Mouse (Mus musculus) ES-E14 (cell line): Measurements from ENCODE around the gene 2900011O08Rik. TPM values are rescaled to one million over a fixed set of nuclear protein-coding genes. Genes with fewer than 3 reads are reported as not detected.

ENCODE experiments used
- DNase-seq: peaks from one replicate; pipeline ENCODE4 v3.0.0-alpha.2; 2013; ENCODE audit warnings: low read depth, low spot score
- H3K27ac ChIP-seq: 2 replicates; pipeline ENCODE4 v1.5.1; 2012; ENCODE audit warnings: low read depth, mild to moderate bottlenecking, low read length, moderate library complexity, mixed read lengths; ENCODE audit not compliant: poor library complexity, insufficient read depth, severe bottlenecking
- H3K36me3 ChIP-seq: 2 replicates; pipeline ENCODE4 v1.6.1; 2012; ENCODE audit warnings: mild to moderate bottlenecking, low read length, moderate library complexity, mixed read lengths; ENCODE audit not compliant: control insufficient read depth, poor library complexity, insufficient read depth, severe bottlenecking
- H3K4me1 ChIP-seq, 2 experiments: fragments of 150-350 bp in 1 of 2; sonication (generic) in 1 of 2; 2 replicates each; pipeline ENCODE4 v1.6.1; 2012; ENCODE audit warnings: low read length in 2 of 2, mild to moderate bottlenecking in 1 of 2, mixed read lengths in 1 of 2; ENCODE audit not compliant: control insufficient read depth in 2 of 2, insufficient read depth in 2 of 2, poor library complexity in 1 of 2
- H3K4me3 ChIP-seq, 2 experiments: fragments of 150-350 bp in 1 of 2; sonication (generic) in 1 of 2; 2 replicates each; pipeline ENCODE4 v1.5.1; 2012; ENCODE audit warnings: low read length in 2 of 2, low read depth in 1 of 2, mild to moderate bottlenecking in 1 of 2, mixed read lengths in 1 of 2; ENCODE audit not compliant: insufficient read depth in 1 of 2, poor library complexity in 1 of 2, severe bottlenecking in 1 of 2
- H3K9ac ChIP-seq: 2 replicates; pipeline ENCODE4 v1.6.1; 2012; ENCODE audit warnings: low read depth, mild to moderate bottlenecking, low read length, mixed read lengths; ENCODE audit not compliant: poor library complexity, insufficient read depth, severe bottlenecking
- H3K9me3 ChIP-seq: fragments of 150-350 bp; sonication (generic); 2 replicates; pipeline ENCODE4 v1.6.1; 2012; ENCODE audit warnings: low read depth, mild to moderate bottlenecking, low read length; ENCODE audit not compliant: control insufficient read depth, insufficient read depth
- CHD2 ChIP-seq: IDR thresholded peaks from 2 replicates; pipeline ENCODE4 v1.6.1; 2014; ENCODE audit warnings: mild to moderate bottlenecking, low read depth, low read length, inconsistent platforms
- HCFC1 ChIP-seq: IDR thresholded peaks from 2 replicates; pipeline ENCODE4 v1.6.1; 2012; ENCODE audit warnings: low read length, inconsistent platforms, borderline replicate concordance; ENCODE audit not compliant: insufficient read depth
- MAFK ChIP-seq: IDR thresholded peaks from 2 replicates; pipeline ENCODE4 v1.6.1; 2014; ENCODE audit warnings: mild to moderate bottlenecking, low read depth, low read length, inconsistent platforms; ENCODE audit not compliant: insufficient read depth
- ZC3H11A ChIP-seq: IDR thresholded peaks from 2 replicates; pipeline ENCODE4 v1.6.1; 2012; ENCODE audit warnings: low read depth, mild to moderate bottlenecking, inconsistent platforms, low read length, borderline replicate concordance
- ZNF384 ChIP-seq: IDR thresholded peaks from 2 replicates; pipeline ENCODE4 v1.6.1; 2012; ENCODE audit warnings: low read depth, low read length, inconsistent platforms
- in situ Hi-C, 2 experiments: fragments of 600-800 bp; cut with MboI; formaldehyde crosslinking; loops; one replicate each; pipeline ENCODE4 v1.15.1; 2025; ENCODE audit warnings: low sequenced_read_pairs in 2 of 2, inconsistent platforms in 1 of 2; ENCODE audit not compliant: unreplicated experiment in 2 of 2
- total RNA-seq: library from RNA; depleted of rRNA; stranded (reverse); fragments of 300-350 nt; gene quantifications from 2 replicates; pipeline ENCODE4 v1.2.3, GENCODE M21; 2012; rRNA removed

2900011O08Rik gene
- 10.2 and 19.1 TPM in 2 replicates for total RNA-seq

GRCm38 (mm10) chr16:13986574-13987478 is at the start of gene 2900011O08Rik, which contains the start of gene Ifitm7:
2900011O08Rik (plus strand) TSS chr16:13986604.
Ifitm7 (minus strand) TSS chr16:13986888.
- Histone ChIP-seq H3K36me3 (peaks cover 4% of the 10 kb centered on the region; the same call in 1 of the 2 replicates), H3K4me1 (peaks cover 4 to 5% of the 10 kb centered on the region in 2 experiments; a peak in 2 of 4 replicates), H3K4me3 (peak within 1 kb of the TSS; percentile 74 to 75), H3K27ac (peak within 1 kb of the TSS; percentile 93), H3K9ac (peak within 1 kb of the TSS; percentile 79), H3K9me3 (peaks cover 8% of the 10 kb centered on the region)
- TF ChIP-seq CHD2 (peak; percentile 71), HCFC1 (no peak), ZC3H11A (no peak), ZNF384 (no peak)
- in situ Hi-C loops = no loop called here
- peak; percentile 80 for DNase-seq

DNA sequence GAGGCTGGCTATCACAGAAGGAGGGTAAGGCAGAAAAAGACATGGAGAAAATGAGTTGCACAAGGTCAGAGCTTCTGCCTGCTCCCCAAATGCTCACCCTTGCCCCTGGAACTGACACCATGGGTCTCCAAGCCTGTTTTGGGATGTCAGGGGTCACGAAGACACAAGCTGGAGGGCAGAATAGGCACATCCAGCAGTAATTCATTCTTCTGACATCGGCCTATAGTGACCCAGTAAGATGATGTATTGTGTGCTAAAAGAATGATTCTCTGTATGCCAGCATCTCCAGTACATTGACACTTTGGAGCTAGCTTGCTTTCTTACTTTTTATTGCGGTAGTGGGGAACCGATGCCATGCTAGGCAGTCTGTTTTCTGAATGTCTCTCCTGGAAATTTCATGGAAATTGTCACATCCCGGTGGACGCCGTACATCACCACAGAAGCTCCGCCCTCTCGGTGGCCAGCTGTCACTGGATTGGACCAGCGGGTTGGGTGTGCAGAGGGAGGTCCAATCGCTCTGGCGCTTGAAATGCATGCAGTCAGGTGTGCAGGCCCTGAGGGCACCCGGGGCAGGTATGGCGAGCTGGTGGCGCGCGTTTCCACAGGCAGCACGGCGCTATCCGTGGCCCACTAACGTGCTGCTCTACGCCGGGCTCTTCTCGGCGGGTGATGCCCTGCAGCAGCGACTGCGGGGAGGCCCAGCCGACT is 46.1 kb upstream of the 2900011O08Rik start:
- peak overlapping the region; percentile 80 for H3K9ac ChIP-seq
- H3K9me3 ChIP-seq = no peaks in the 10 kb centered on the region
- H3K4me3 ChIP-seq = peak overlapping the region; percentile 64 to 91
- H3K36me3 ChIP-seq = no peaks in the 10 kb centered on the region
- no peak overlapping the region for H3K27ac ChIP-seq
- TF ChIP-seq MAFK = no peak
- no peak for TF ChIP-seq CHD2
- no peak for TF ChIP-seq ZC3H11A
- TF ChIP-seq ZNF384 = no peak
- TF ChIP-seq HCFC1 = no peak
- DNase-seq = peak; percentile 81
- in situ Hi-C loops = no loop called here
- peaks cover 0 to 2% of the 10 kb centered on the region in 2 experiments; a peak in 1 of 4 replicates for H3K4me1 ChIP-seq

DNA sequence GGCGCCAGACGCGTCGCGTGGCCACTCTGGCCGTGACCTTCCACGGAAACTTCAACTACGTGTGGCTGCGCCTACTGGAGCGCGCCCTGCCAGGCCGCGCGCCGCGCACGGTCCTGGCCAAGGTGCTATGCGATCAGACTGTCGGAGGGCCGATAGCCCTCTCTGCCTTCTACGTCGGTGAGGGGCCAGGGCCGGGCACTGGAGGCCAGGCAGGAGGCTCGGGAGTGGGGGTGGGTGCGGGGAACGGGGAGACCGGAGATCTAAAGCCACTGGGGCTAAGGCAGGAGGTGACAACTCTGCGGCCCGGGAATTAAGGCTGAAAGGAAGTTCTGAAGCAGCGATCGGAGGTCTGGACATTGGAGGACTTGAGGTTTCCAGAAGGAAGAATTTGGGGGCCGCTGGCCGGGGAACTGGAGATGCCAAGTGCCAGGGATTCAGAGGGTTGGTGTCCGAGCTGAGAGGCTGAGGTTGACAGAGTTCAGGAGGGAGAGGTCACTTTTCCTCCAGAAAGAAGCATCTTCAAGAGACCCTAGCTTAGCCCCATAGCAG is 45.5 kb upstream of the 2900011O08Rik start:
- TF ChIP-seq ZNF384 = no peak
- no peak for TF ChIP-seq CHD2
- no peak for TF ChIP-seq MAFK
- no peak for TF ChIP-seq HCFC1
- TF ChIP-seq ZC3H11A = no peak
- Histone ChIP-seq H3K36me3 (no peaks in the 10 kb centered on the region), H3K4me1 (peaks cover 0 to 2% of the 10 kb centered on the region in 2 experiments; a peak in 1 of 4 replicates), H3K9me3 (no peaks in the 10 kb centered on the region), H3K9ac (peak overlapping the region; percentile 80), H3K4me3 (peak overlapping the region; percentile 64 to 91), H3K27ac (no peak overlapping the region)
- DNase-seq = no peak
- in situ Hi-C loops = no loop called here

DNA sequence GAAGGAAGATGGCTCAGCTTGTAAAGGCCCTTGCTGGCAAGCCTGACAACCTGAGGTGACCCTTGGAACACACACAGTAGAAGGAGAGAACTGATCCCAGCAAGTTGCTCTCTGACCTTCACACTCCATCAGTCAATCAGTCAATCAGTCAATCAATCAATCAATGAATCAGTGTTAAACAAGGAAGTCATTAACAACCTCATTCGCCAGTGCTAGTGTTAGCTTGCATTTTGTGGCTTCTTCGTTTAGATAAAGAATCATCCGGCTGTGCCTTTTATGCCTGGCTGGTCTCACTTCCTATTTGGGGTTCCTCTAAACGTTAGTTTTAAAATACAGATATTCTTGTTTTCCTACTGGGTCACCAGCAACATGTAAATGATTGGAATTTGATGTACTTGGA is 42.2 kb upstream of the 2900011O08Rik start:
- Histone ChIP-seq H3K4me3 (no peak overlapping the region), H3K9me3 (peaks cover 2% of the 10 kb centered on the region; the same call in 1 of the 2 replicates), H3K27ac (no peak overlapping the region), H3K9ac (no peak overlapping the region), H3K4me1 (peaks cover 0 to 2% of the 10 kb centered on the region in 2 experiments; a peak in 1 of 4 replicates), H3K36me3 (peaks cover 5% of the 10 kb centered on the region; the same call in 1 of the 2 replicates)
- in situ Hi-C loops = no loop called here
- TF ChIP-seq MAFK (no peak), ZC3H11A (no peak), HCFC1 (no peak), ZNF384 (no peak), CHD2 (no peak)
- DNase-seq = no peak
